Mouse (Mus musculus): Measurements from ENCODE around the gene Hdac7. TPM values are rescaled to one million over a fixed set of nuclear protein-coding genes. Genes with fewer than 3 reads are reported as not detected.
A peak's percentile ranks its signal among the peaks of the same experiment; 100 is the strongest.

The Hdac7 gene
- polyA plus RNA-seq, 1 experiment from 2014 or later: 32.1 TPM

GRCm38 (mm10) chr15:97746278-97746677, 98.0 kb downstream of the Hdac7 start:
- Histone ChIP-seq H3K36me3 (no peaks in the 10 kb centered on the region), H3K27me3 (ENCODE audit: low read depth, poor library complexity, severe bottlenecking) (no peaks in the 10 kb centered on the region), H3K9me3 (replicated peaks) (no peaks in the 10 kb centered on the region), H3K4me3 (no peak overlapping the region), H3K27ac (no peak overlapping the region), H3K4me1 (peaks cover 31% of the 10 kb centered on the region)
- no peak for DNase-seq (ENCODE audit: low spot score)
- WGBS: 93% methylated on average over 10 of the region's 10 CpGs

GRCm38 (mm10) chr15:97745331-97745730, 99.0 kb downstream of the Hdac7 start:
- Histone ChIP-seq H3K27me3 (ENCODE audit: low read depth, poor library complexity, severe bottlenecking) (no peaks in the 10 kb centered on the region), H3K4me1 (peaks cover 25% of the 10 kb centered on the region), H3K9me3 (replicated peaks) (no peaks in the 10 kb centered on the region), H3K4me3 (no peak overlapping the region), H3K36me3 (no peaks in the 10 kb centered on the region), H3K27ac (peak overlapping the region; percentile 3; the same call in 1 of the 2 replicates)
- whole genome bisulfite sequencing: 81% methylated on average over 10 of the region's 10 CpGs
- DNase-seq (ENCODE audit: low spot score): no peak

GRCm38 (mm10) chr15:97744930-97745329, 99.4 kb downstream of the Hdac7 start:
- no peaks in the 10 kb centered on the region for H3K27me3 ChIP-seq (ENCODE audit: low read depth, poor library complexity, severe bottlenecking)
- 81% methylated on average over 10 of the region's 10 CpGs for WGBS
- no peak overlapping the region for H3K4me3 ChIP-seq
- no peaks in the 10 kb centered on the region for H3K9me3 ChIP-seq (replicated peaks)
- H3K4me1 ChIP-seq: peaks cover 21% of the 10 kb centered on the region
- H3K27ac ChIP-seq: 0 out of 2 replicates have a peak overlapping the region, but pooled peaks have one; percentile 3
- DNase-seq (ENCODE audit: low spot score): no peak
- H3K36me3 ChIP-seq: no peaks in the 10 kb centered on the region

GRCm38 (mm10) chr15:97743961-97744525, 100.3 kb downstream of the Hdac7 start:
- no peaks in the 10 kb centered on the region for H3K9me3 ChIP-seq (replicated peaks)
- H3K27ac ChIP-seq: peak overlapping the region; percentile 53; the same call in 1 of the 2 replicates
- H3K27me3 ChIP-seq (ENCODE audit: low read depth, poor library complexity, severe bottlenecking): no peaks in the 10 kb centered on the region
- no peak overlapping the region for H3K4me3 ChIP-seq
- peaks cover 19% of the 10 kb centered on the region for H3K4me1 ChIP-seq
- H3K36me3 ChIP-seq: no peaks in the 10 kb centered on the region
- WGBS: 67% methylated on average over 12 of the region's 12 CpGs
- no peak for DNase-seq (ENCODE audit: low spot score)

- 87% methylated on average over 5 of the region's 5 CpGs for WGBS
- H3K27me3 ChIP-seq (ENCODE audit: low read depth, poor library complexity, severe bottlenecking): no peaks in the 10 kb centered on the region
- H3K27ac ChIP-seq: no peak overlapping the region
- H3K36me3 ChIP-seq: no peaks in the 10 kb centered on the region
- DNase-seq (ENCODE audit: low spot score): no peak
- no peak overlapping the region for H3K4me3 ChIP-seq
- no peaks in the 10 kb centered on the region for H3K9me3 ChIP-seq (replicated peaks)
- H3K4me1 ChIP-seq: peaks cover 16% of the 10 kb centered on the region
These were observed 101.1 kb downstream of the Hdac7 start for GRCm38 (mm10) chr15:97743210-97743609.

Other genes starting within 250 kb of the Hdac7 start
- gene Rpap3, start 138.7 kb downstream of the Hdac7 start, polyA plus RNA-seq (2016; fragmentation: Nextera tagmentation; extraction: Ambion mirVana): 36.2 and 36.3 TPM in 2 replicates
- gene Endou, start 113.2 kb downstream of the Hdac7 start, polyA plus RNA-seq (2016; fragmentation: Nextera tagmentation; extraction: Ambion mirVana): 0.16 and 0.26 TPM in 2 replicates
- 6.4 and 6.7 TPM in 2 replicates for gene Rapgef3, start 76.5 kb downstream of the Hdac7 start, polyA plus RNA-seq (2016; fragmentation: Nextera tagmentation; extraction: Ambion mirVana)
- gene Slc48a1, start 66.0 kb downstream of the Hdac7 start, polyA plus RNA-seq (2016; fragmentation: Nextera tagmentation; extraction: Ambion mirVana): 17.0 and 23.5 TPM in 2 replicates
- 0.15 and 0.23 TPM in 2 replicates for gene Vdr, start 66.1 kb upstream of the Hdac7 start, polyA plus RNA-seq (2016; fragmentation: Nextera tagmentation; extraction: Ambion mirVana)
- 29.8 and 34.9 TPM in 2 replicates for gene Tmem106c, start 119.7 kb upstream of the Hdac7 start, polyA plus RNA-seq (2016; fragmentation: Nextera tagmentation; extraction: Ambion mirVana)
- 72.8 and 186 TPM in 2 replicates for gene Col2a1, start 160.2 kb upstream of the Hdac7 start, polyA plus RNA-seq (2016; fragmentation: Nextera tagmentation; extraction: Ambion mirVana)
- 36.3 and 42.9 TPM in 2 replicates for gene Pfkm, start 248.1 kb upstream of the Hdac7 start, polyA plus RNA-seq (2016; fragmentation: Nextera tagmentation; extraction: Ambion mirVana)
- gene Senp1, start 249.2 kb upstream of the Hdac7 start, polyA plus RNA-seq (2016; fragmentation: Nextera tagmentation; extraction: Ambion mirVana): 46.8 and 51.6 TPM in 2 replicates